Comparison of ENCODE assay signal across 19 mouse cellular contexts in the genomic region with DNA sequence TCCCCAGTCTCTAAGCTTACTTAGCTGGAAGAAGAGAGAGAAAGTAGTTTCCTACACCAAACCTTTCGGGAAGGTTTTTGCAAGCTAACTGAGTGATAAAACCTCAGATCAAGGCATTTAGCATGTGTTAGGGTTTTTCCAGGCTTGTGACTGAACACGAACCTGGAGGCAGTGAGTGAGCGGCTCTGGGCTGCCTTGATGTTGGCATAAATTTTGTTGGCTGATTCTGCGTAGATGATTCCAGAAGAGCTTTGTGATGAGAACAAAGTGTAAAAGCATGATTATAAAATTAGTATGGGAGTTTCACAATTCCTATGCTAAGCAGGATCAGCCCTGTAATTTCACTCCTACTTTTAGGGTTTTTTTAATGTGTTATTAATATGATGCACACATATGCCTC. TPM values are rescaled to one million over a fixed set of nuclear protein-coding genes. Genes with fewer than 3 reads are reported as not detected.
DNase-seq lines count a peak whose midpoint lies in the region; ATAC-seq and TF ChIP-seq lines count a peak whose summit lies in the region.
"Had no signal": no experiment of that assay in that cellular context is flagged by ENCODE, and none has a peak within 500 bp of the region (broad histone marks: within the 10 kb centered on the region; RNA-seq: fewer than 3 reads in every experiment).

No protein-coding gene starts in this region.

- no peak overlapping the region for H3K4me3 ChIP-seq in left cerebral cortex, adult 2 months
- H3K4me3 ChIP-seq in liver, postnatal 0 days (ENCODE audit: low read depth, low read length) = no peak overlapping the region
- H3K4me3 ChIP-seq: embryonic facial prominence, embryonic 13.5 days; forebrain, embryonic 13.5 days; heart, adult 2 months; heart, embryonic 12.5 days; hindbrain, embryonic 10.5 days had no signal

- H3K27ac ChIP-seq in left cerebral cortex, adult 2 months = peak overlapping the region; percentile 45; the same call in 1 of the 2 replicates
- H3K27ac ChIP-seq in liver, postnatal 0 days (ENCODE audit: low read depth) = no peak overlapping the region
- H3K27ac ChIP-seq: embryonic facial prominence, embryonic 13.5 days; forebrain, embryonic 13.5 days; heart, adult 2 months; hindbrain, embryonic 10.5 days; hindbrain, embryonic 14.5 days had no signal

- intact Hi-C loops in left cerebral cortex, adult 2 months (cut with DNase I) = loop anchor here (5.0 kb wide), 1 partner anchor 90 kb away; no protein-coding TSS in a partner anchor

- H3K4me1 ChIP-seq in liver, postnatal 0 days (ENCODE audit: insufficient read depth) = no peaks in the 10 kb centered on the region

- no peak for TF ChIP-seq EP300 in liver, postnatal 0 days (IDR thresholded peaks at IDR 0.05; ENCODE audit: low read depth)

- no peak overlapping the region for H3K9ac ChIP-seq in liver, postnatal 0 days (replicated peaks)
- H3K9ac ChIP-seq: embryonic facial prominence, embryonic 13.5 days; forebrain, embryonic 13.5 days; forebrain, postnatal 0 days; heart, embryonic 12.5 days; hindbrain, embryonic 14.5 days had no signal

- WGBS in liver, postnatal 0 days (ENCODE audit: insufficient replicate concordance) = 82% methylated on average over 4 of the region's 4 CpGs

- no peaks in the 10 kb centered on the region for H3K36me3 ChIP-seq in liver, postnatal 0 days (replicated peaks; ENCODE audit: insufficient read depth, low read length)
- H3K36me3 ChIP-seq: embryonic facial prominence, embryonic 13.5 days; heart, embryonic 12.5 days; hindbrain, embryonic 10.5 days had no signal

- peaks cover 4% of the 10 kb centered on the region; the same call in 1 of the 2 replicates for H3K27me3 ChIP-seq in liver, postnatal 0 days (ENCODE audit: insufficient read depth, low read length)
- H3K27me3 ChIP-seq: embryonic facial prominence, embryonic 13.5 days; forebrain, embryonic 13.5 days; heart, embryonic 12.5 days; Patski had no signal

- DNase-seq in layer of hippocampus, adult 18-20 months (ENCODE audit: low spot score in 2 of 2) = peak; percentile 53 to 79
- no peak for DNase-seq in layer of hippocampus, postnatal 10 days (ENCODE audit: low spot score in 2 of 2)
- no peak for DNase-seq in left cerebral cortex, adult 2 months (ENCODE audit: extremely low spot score in 1 of 2, low spot score in 2 of 2)
- DNase-seq in left cerebral cortex, adult 11 months (ENCODE audit: low spot score) = no peak
- DNase-seq in fat pad, adult 2 months (ENCODE audit: extremely low read depth, low read depth, low spot score) = peak; percentile 18
- no peak for DNase-seq in liver, postnatal 0 days
- DNase-seq: adrenal gland, postnatal 14 days; cerebellum, adult 8-10 months; cerebellum, postnatal 14 days; forebrain, postnatal 0 days; gastrocnemius, postnatal 36 days; heart, adult 2 months had no signal

- H3K9me3 ChIP-seq in liver, postnatal 0 days (ENCODE audit: low read length) = no peaks in the 10 kb centered on the region
- H3K9me3 ChIP-seq: embryonic facial prominence, embryonic 13.5 days; forebrain, embryonic 13.5 days; heart, embryonic 12.5 days; hindbrain, embryonic 10.5 days had no signal

- ATAC-seq in liver, postnatal 0 days = no peak
- ATAC-seq: activated CD4-positive, CD25-positive, alpha-beta regulatory T cell, adult 4 months; forebrain, embryonic 13.5 days; forebrain, postnatal 0 days; Patski had no signal

- TF ChIP-seq CTCF in left cerebral cortex, adult 2 months (IDR thresholded peaks at IDR 0.05) = no peak
- TF ChIP-seq CTCF in liver, postnatal 0 days (IDR thresholded peaks at IDR 0.05; ENCODE audit: low read depth) = no peak

- H3K4me2 ChIP-seq in liver, postnatal 0 days (ENCODE audit: low read depth, low read length) = no peak overlapping the region
- H3K4me2 ChIP-seq: embryonic facial prominence, embryonic 13.5 days; forebrain, embryonic 13.5 days; heart, embryonic 12.5 days; hindbrain, embryonic 14.5 days had no signal

RNA-seq across cellular contexts. Expression of a gene that starts 15.2 kb away (rescaled TPM):
- total RNA-seq in layer of hippocampus, adult 18-20 months (2021) = 10 to 100 TPM; 79.0 to 80.8 TPM
- 10 to 100 TPM; 45.4 to 48.3 TPM for total RNA-seq in layer of hippocampus, postnatal 10 days (2021)
- total RNA-seq in left cerebral cortex, adult 2 months (2021) = 10 to 100 TPM; 87.6 to 90.9 TPM
- 10.7 and 12.5 TPM in 2 replicates for polyA plus RNA-seq in liver, postnatal 0 days (2015; fragmentation: Nextera tagmentation; extraction: Ambion mirVana)

RNA-seq across cellular contexts. Expression of a gene that starts 30.8 kb away (rescaled TPM):
- total RNA-seq in layer of hippocampus, adult 18-20 months (2021) = 1 to 10 TPM; 5.5 to 5.7 TPM
- 1 to 10 TPM; 5.0 to 5.5 TPM for total RNA-seq in layer of hippocampus, postnatal 10 days (2021)
- 1 to 10 TPM; 3.7 to 5.0 TPM for total RNA-seq in left cerebral cortex, adult 2 months (2021)
- polyA plus RNA-seq in liver, postnatal 0 days (2015; fragmentation: Nextera tagmentation; extraction: Ambion mirVana) = 9.5 TPM in 2 replicates
- polyA plus RNA-seq: Patski had no signal

Comparison
In these comparisons a context has a peak if more than half of its experiments do, and no peak if none do; other contexts are left out.
1. DNase-seq: peak in layer of hippocampus, adult 18-20 months (2 of 2) and fat pad, adult 2 months (single experiment); none in layer of hippocampus, postnatal 10 days (0 of 2), left cerebral cortex, adult 2 months (0 of 2), left cerebral cortex, adult 11 months (single experiment) and liver, postnatal 0 days (single experiment).